Comparison of ENCODE assay signal across 8 mouse cellular contexts in the genomic region with DNA sequence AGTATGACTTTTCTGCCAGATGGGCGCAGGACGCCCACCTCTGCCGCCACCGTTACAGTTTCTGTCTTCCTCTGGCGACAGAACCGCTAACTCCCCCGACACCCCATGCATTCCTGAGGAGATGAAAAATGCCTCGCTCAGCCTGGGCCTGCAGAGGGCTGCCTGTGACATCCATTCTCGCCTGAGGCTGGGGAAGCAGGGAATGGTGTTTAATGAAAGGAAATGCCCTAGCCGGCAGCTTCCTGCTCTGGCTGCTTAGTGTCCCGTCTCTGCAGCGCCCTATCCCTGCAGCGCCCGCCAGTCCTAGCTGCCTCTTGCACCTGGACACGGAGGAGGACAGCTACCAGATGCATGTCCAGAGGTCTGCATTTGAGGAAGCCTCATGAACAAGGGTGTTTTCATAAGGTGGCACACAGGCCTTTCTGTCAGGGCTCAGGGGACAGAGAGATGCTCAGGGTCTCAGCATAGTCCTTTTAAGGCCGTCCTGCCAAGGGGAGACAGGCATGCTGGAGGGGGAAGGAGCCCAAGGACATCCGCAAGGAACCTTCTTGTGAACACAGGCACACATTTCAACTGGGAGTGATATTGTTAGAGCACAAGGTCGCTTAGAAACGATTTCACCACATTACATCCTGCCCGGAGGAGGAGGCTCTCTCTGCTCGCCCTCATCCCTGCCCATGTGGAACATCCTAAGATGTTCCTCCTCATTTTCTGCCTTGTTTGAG. TPM values are rescaled to one million over a fixed set of nuclear protein-coding genes. Genes with fewer than 3 reads are reported as not detected.
DNase-seq lines count a peak whose midpoint lies in the region; ATAC-seq lines count a peak whose summit lies in the region.

No protein-coding gene starts in this region.

- ATAC-seq in cerebellum, adult (ENCODE audit: insufficient number of reproducible peaks, low FRiP score, low TSS enrichment), result no peak

- peak; percentile 35 to 42 for DNase-seq in cerebellum, postnatal 10 days
- peak; percentile 81 for DNase-seq in Muller cell, postnatal 12 days (ENCODE audit: inconsistent ontology term)
- DNase-seq in frontal cortex, postnatal 14 days (ENCODE audit: low spot score in 2 of 2), result peak; percentile 76 to 80
- peak; percentile 73 to 93 for DNase-seq in left cerebral cortex, adult 8-10 months (ENCODE audit: low spot score in 2 of 2)
- DNase-seq in retina, embryonic 14.5 days (ENCODE audit: low spot score), result peak; percentile 46
- DNase-seq in adrenal gland, postnatal 4 days (ENCODE audit: low spot score in 2 of 2), result no peak
- DNase-seq in gastrocnemius, postnatal 25 days, result no peak

RNA-seq across cellular contexts. Expression of a gene that starts 13.7 kb away (rescaled TPM):
- total RNA-seq in left cerebral cortex, adult 8-10 months (2022), result 10 to 100 TPM; 49.8 to 68.7 (median 54.9) TPM
- 1 to 10 TPM; 2.4 TPM for total RNA-seq in adrenal gland, postnatal 4 days (2021)
- total RNA-seq in gastrocnemius, postnatal 25 days (2021), result 1 to 10 TPM; 1.4 to 2.3 TPM

RNA-seq across cellular contexts. Expression of a gene that starts 22.1 kb away (rescaled TPM):
- total RNA-seq in left cerebral cortex, adult 8-10 months (2022), result 10 to 100 TPM; 22.0 to 26.3 (median 24.6) TPM
- total RNA-seq in adrenal gland, postnatal 4 days (2021), result 10 to 100 TPM; 32.4 to 34.3 TPM
- total RNA-seq in gastrocnemius, postnatal 25 days (2021), result 10 to 100 TPM; 11.6 to 16.6 TPM

RNA-seq across cellular contexts. Expression of a gene that starts 59.7 kb away (rescaled TPM):
- total RNA-seq in left cerebral cortex, adult 8-10 months (2022), result 1 to 10 TPM; 1.4 to 1.7 (median 1.5) TPM
- total RNA-seq in adrenal gland, postnatal 4 days (2021), result under 1 TPM; 0.14 to 0.22 TPM
- total RNA-seq in gastrocnemius, postnatal 25 days (2021), result not detected

Comparison
In these comparisons a context has a peak if more than half of its experiments do, and no peak if none do; other contexts are left out.
1. DNase-seq: peak in cerebellum, postnatal 10 days (2 of 2), Muller cell, postnatal 12 days (single experiment), frontal cortex, postnatal 14 days (2 of 2), left cerebral cortex, adult 8-10 months (2 of 2) and retina, embryonic 14.5 days (single experiment); none in adrenal gland, postnatal 4 days (0 of 2) and gastrocnemius, postnatal 25 days (single experiment).
2. RNA of a gene that starts 13.7 kb away (total RNA-seq): 49.8 to 68.7 TPM in left cerebral cortex, adult 8-10 months; 2.4 TPM in adrenal gland, postnatal 4 days and 1.4 to 2.3 TPM in gastrocnemius, postnatal 25 days; every median in the first group is over 10 times any median in the second.